Comparison of ENCODE assay signal across 8 mouse cellular contexts in the genomic region with DNA sequence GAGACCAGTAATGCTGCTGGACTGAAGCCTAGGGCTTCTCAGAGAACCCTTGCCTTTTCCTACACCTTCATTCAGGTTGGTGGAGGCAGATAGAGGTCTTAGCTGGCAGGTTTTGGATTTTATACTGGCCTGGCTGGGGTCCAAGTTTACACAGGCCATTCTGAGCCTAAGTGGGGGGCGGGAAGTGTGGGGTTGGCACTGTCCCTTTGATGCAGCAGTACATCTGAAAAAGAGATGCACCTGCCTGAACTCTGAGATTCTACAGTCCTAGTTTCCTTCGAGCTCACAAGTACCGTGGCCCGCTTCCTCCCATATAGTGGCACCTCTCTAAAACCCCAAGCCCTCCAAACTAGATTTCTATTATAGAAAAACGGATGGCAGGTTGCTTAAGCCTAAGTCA. TPM values are rescaled to one million over a fixed set of nuclear protein-coding genes. Genes with fewer than 3 reads are reported as not detected.
A peak's percentile ranks its signal among the peaks of the same experiment; 100 is the strongest.
DNase-seq lines count a peak whose midpoint lies in the region; ATAC-seq and TF ChIP-seq lines count a peak whose summit lies in the region.
"Had no signal": no experiment of that assay in that cellular context is flagged by ENCODE, and none has a peak within 500 bp of the region (broad histone marks: within the 10 kb centered on the region; RNA-seq: fewer than 3 reads in every experiment).

No protein-coding gene starts in this region.

- ATAC-seq in limb, embryonic 13.5 days (ENCODE audit: low FRiP score, low read depth) = no peak
- ATAC-seq in forebrain, embryonic 11.5 days (replicated peaks; ENCODE audit: low FRiP score) = no peak
- ATAC-seq in limb, embryonic 14.5 days (ENCODE audit: low FRiP score, low read depth) = no peak
- ATAC-seq in stomach, embryonic 16.5 days (ENCODE audit: insufficient read depth, low FRiP score) = no peak
- ATAC-seq: inflammation-experienced regulatory T-cells, adult 6 months had no signal

- no peak for DNase-seq in limb, embryonic 10.5 days (ENCODE audit: low spot score)
- DNase-seq in forebrain, embryonic 11.5 days (ENCODE audit: low spot score) = no peak
- DNase-seq in limb, embryonic 14.5 days (ENCODE audit: low spot score) = no peak
- no peak for DNase-seq in urinary bladder, postnatal 14 days (ENCODE audit: low spot score)
- no peak for DNase-seq in adipocyte (ENCODE audit: low spot score)

- H3K36me3 ChIP-seq in limb, embryonic 13.5 days = no peaks in the 10 kb centered on the region
- H3K36me3 ChIP-seq in limb, embryonic 10.5 days = no peaks in the 10 kb centered on the region
- no peaks in the 10 kb centered on the region for H3K36me3 ChIP-seq in forebrain, embryonic 11.5 days (ENCODE audit: control insufficient read depth, insufficient read depth, low read length)
- no peaks in the 10 kb centered on the region for H3K36me3 ChIP-seq in limb, embryonic 14.5 days (ENCODE audit: control insufficient read depth, insufficient read depth, low read length)
- H3K36me3 ChIP-seq in stomach, embryonic 16.5 days (ENCODE audit: control insufficient read depth, insufficient read depth, low read length) = no peaks in the 10 kb centered on the region

- no peak overlapping the region for H3K27ac ChIP-seq in limb, embryonic 13.5 days
- H3K27ac ChIP-seq in limb, embryonic 10.5 days = no peak overlapping the region
- no peak overlapping the region for H3K27ac ChIP-seq in forebrain, embryonic 11.5 days (ENCODE audit: low read depth, low read length)
- no peak overlapping the region for H3K27ac ChIP-seq in limb, embryonic 14.5 days (replicated peaks; ENCODE audit: low read depth, low read length)
- no peak overlapping the region for H3K27ac ChIP-seq in stomach, embryonic 16.5 days (ENCODE audit: low read length)

- H3K9me3 ChIP-seq in limb, embryonic 13.5 days = no peaks in the 10 kb centered on the region
- no peaks in the 10 kb centered on the region for H3K9me3 ChIP-seq in limb, embryonic 10.5 days (replicated peaks)
- H3K9me3 ChIP-seq in forebrain, embryonic 11.5 days (ENCODE audit: control insufficient read depth, low read length) = no peaks in the 10 kb centered on the region
- H3K9me3 ChIP-seq in limb, embryonic 14.5 days (ENCODE audit: control insufficient read depth, low read length) = no peaks in the 10 kb centered on the region
- H3K9me3 ChIP-seq in stomach, embryonic 16.5 days (replicated peaks; ENCODE audit: control insufficient read depth, low read length) = no peaks in the 10 kb centered on the region

- peaks cover 44% of the 10 kb centered on the region for H3K4me1 ChIP-seq in limb, embryonic 13.5 days
- peaks cover 56% of the 10 kb centered on the region for H3K4me1 ChIP-seq in limb, embryonic 10.5 days
- peaks cover 26% of the 10 kb centered on the region for H3K4me1 ChIP-seq in forebrain, embryonic 11.5 days (replicated peaks; ENCODE audit: control insufficient read depth, insufficient read depth, low read length)
- H3K4me1 ChIP-seq in limb, embryonic 14.5 days (ENCODE audit: control insufficient read depth, insufficient read depth, low read length) = peaks cover 26% of the 10 kb centered on the region
- peaks cover 33% of the 10 kb centered on the region for H3K4me1 ChIP-seq in stomach, embryonic 16.5 days (ENCODE audit: control insufficient read depth, insufficient read depth, low read length)

- H3K4me3 ChIP-seq in limb, embryonic 13.5 days = no peak overlapping the region
- no peak overlapping the region for H3K4me3 ChIP-seq in limb, embryonic 10.5 days
- H3K4me3 ChIP-seq in forebrain, embryonic 11.5 days (ENCODE audit: low read depth, low read length) = no peak overlapping the region
- H3K4me3 ChIP-seq in limb, embryonic 14.5 days (replicated peaks; ENCODE audit: low read length) = peak overlapping the region; percentile 64; the same call in 1 of the 2 replicates
- H3K4me3 ChIP-seq in stomach, embryonic 16.5 days (replicated peaks; ENCODE audit: low read length) = peak overlapping the region; percentile 76

- peaks cover 28% of the 10 kb centered on the region for H3K27me3 ChIP-seq in limb, embryonic 13.5 days
- peaks cover 30% of the 10 kb centered on the region for H3K27me3 ChIP-seq in limb, embryonic 10.5 days (ENCODE audit: low read depth, poor library complexity, severe bottlenecking)
- H3K27me3 ChIP-seq in forebrain, embryonic 11.5 days (ENCODE audit: control insufficient read depth, insufficient read depth, low read length) = peaks cover 21% of the 10 kb centered on the region
- peaks cover 16% of the 10 kb centered on the region for H3K27me3 ChIP-seq in limb, embryonic 14.5 days (ENCODE audit: control insufficient read depth, insufficient read depth, low read length)
- H3K27me3 ChIP-seq in stomach, embryonic 16.5 days (ENCODE audit: control insufficient read depth, insufficient read depth, low read length) = peaks cover 17% of the 10 kb centered on the region

- H3K9ac ChIP-seq in limb, embryonic 13.5 days = no peak overlapping the region
- H3K9ac ChIP-seq in forebrain, embryonic 11.5 days (ENCODE audit: low read length) = peak overlapping the region; percentile 5; the same call in 1 of the 2 replicates
- no peak overlapping the region for H3K9ac ChIP-seq in limb, embryonic 14.5 days (ENCODE audit: low read depth, low read length, severe bottlenecking)
- peak overlapping the region; percentile 76 for H3K9ac ChIP-seq in stomach, embryonic 16.5 days (ENCODE audit: low read length)

- no peak for TF ChIP-seq POLR2A in limb, embryonic 14.5 days (IDR thresholded peaks at IDR 0.05; ENCODE audit: borderline replicate concordance, extremely low read depth, insufficient read depth, insufficient read length)

- 35% methylated on average over 5 of the region's 5 CpGs for WGBS in limb, embryonic 13.5 days
- 37% methylated on average over 5 of the region's 5 CpGs for WGBS in limb, embryonic 10.5 days
- 32% methylated on average over 5 of the region's 5 CpGs for WGBS in forebrain, embryonic 11.5 days
- 37% methylated on average over 5 of the region's 5 CpGs for WGBS in limb, embryonic 14.5 days
- 51% methylated on average over 5 of the region's 5 CpGs for WGBS in stomach, embryonic 16.5 days

- 0 out of 2 replicates have a peak overlapping the region, but pooled peaks have one; percentile 99 for H3K4me2 ChIP-seq in limb, embryonic 13.5 days (replicated peaks)
- H3K4me2 ChIP-seq in forebrain, embryonic 11.5 days (ENCODE audit: low read depth, low read length, severe bottlenecking) = peak overlapping the region; percentile 96
- no peak overlapping the region for H3K4me2 ChIP-seq in limb, embryonic 14.5 days (replicated peaks; ENCODE audit: low read depth, low read length, severe bottlenecking)
- peak overlapping the region; percentile 92 for H3K4me2 ChIP-seq in stomach, embryonic 16.5 days (ENCODE audit: low read depth, low read length)

RNA-seq across cellular contexts. Expression of a gene that starts 1.4 kb away (rescaled TPM):
- polyA plus RNA-seq in limb, embryonic 13.5 days (2015; fragmentation: Nextera tagmentation; extraction: Ambion mirVana) = 49.9 and 51.7 TPM in 2 replicates
- 56.7 and 66.9 TPM in 2 replicates for polyA plus RNA-seq in limb, embryonic 10.5 days (2016; fragmentation: Nextera tagmentation; extraction: Ambion mirVana)
- polyA plus RNA-seq in forebrain, embryonic 11.5 days (2014; fragmentation: Nextera tagmentation; extraction: Ambion mirVana) = 38.3 and 40.0 TPM in 2 replicates
- 42.1 and 53.1 TPM in 2 replicates for polyA plus RNA-seq in limb, embryonic 14.5 days (2012; rRNA removed)
- polyA plus RNA-seq in limb, embryonic 14.5 days (2014; fragmentation: Nextera tagmentation; extraction: Ambion mirVana) = 46.6 and 49.2 TPM in 2 replicates
- 43.4 and 43.7 TPM in 2 replicates for polyA plus RNA-seq in stomach, embryonic 16.5 days (2015; fragmentation: Nextera tagmentation; extraction: Ambion mirVana)

RNA-seq across cellular contexts. Expression of a gene that starts 35.4 kb away (rescaled TPM):
- 0.90 and 1.3 TPM in 2 replicates for polyA plus RNA-seq in limb, embryonic 13.5 days (2015; fragmentation: Nextera tagmentation; extraction: Ambion mirVana)
- polyA plus RNA-seq in limb, embryonic 10.5 days (2016; fragmentation: Nextera tagmentation; extraction: Ambion mirVana) = 2.0 and 3.7 TPM in 2 replicates
- 0.67 and 0.95 TPM in 2 replicates for polyA plus RNA-seq in forebrain, embryonic 11.5 days (2014; fragmentation: Nextera tagmentation; extraction: Ambion mirVana)
- 1.2 and 1.8 TPM in 2 replicates for polyA plus RNA-seq in limb, embryonic 14.5 days (2012; rRNA removed)
- 0.92 and 1.1 TPM in 2 replicates for polyA plus RNA-seq in limb, embryonic 14.5 days (2014; fragmentation: Nextera tagmentation; extraction: Ambion mirVana)
- polyA plus RNA-seq in stomach, embryonic 16.5 days (2015; fragmentation: Nextera tagmentation; extraction: Ambion mirVana) = 0.30 and 0.31 TPM in 2 replicates
- polyA plus RNA-seq: inflammation-experienced regulatory T-cells, adult 6 months had no signal

RNA-seq across cellular contexts. Expression of a gene that starts 50.0 kb away (rescaled TPM):
- 46.6 and 52.3 TPM in 2 replicates for polyA plus RNA-seq in limb, embryonic 13.5 days (2015; fragmentation: Nextera tagmentation; extraction: Ambion mirVana)
- 51.1 and 52.9 TPM in 2 replicates for polyA plus RNA-seq in limb, embryonic 10.5 days (2016; fragmentation: Nextera tagmentation; extraction: Ambion mirVana)
- 73.3 and 74.8 TPM in 2 replicates for polyA plus RNA-seq in forebrain, embryonic 11.5 days (2014; fragmentation: Nextera tagmentation; extraction: Ambion mirVana)
- polyA plus RNA-seq in limb, embryonic 14.5 days (2012; rRNA removed) = 45.9 and 59.8 TPM in 2 replicates
- 35.7 and 47.7 TPM in 2 replicates for polyA plus RNA-seq in limb, embryonic 14.5 days (2014; fragmentation: Nextera tagmentation; extraction: Ambion mirVana)
- 28.3 and 29.4 TPM in 2 replicates for polyA plus RNA-seq in stomach, embryonic 16.5 days (2015; fragmentation: Nextera tagmentation; extraction: Ambion mirVana)

RNA-seq across cellular contexts. Expression of a gene that starts 57.5 kb away (rescaled TPM):
- 51.8 and 53.3 TPM in 2 replicates for polyA plus RNA-seq in limb, embryonic 13.5 days (2015; fragmentation: Nextera tagmentation; extraction: Ambion mirVana)
- polyA plus RNA-seq in limb, embryonic 10.5 days (2016; fragmentation: Nextera tagmentation; extraction: Ambion mirVana) = 42.7 and 45.2 TPM in 2 replicates
- polyA plus RNA-seq in forebrain, embryonic 11.5 days (2014; fragmentation: Nextera tagmentation; extraction: Ambion mirVana) = 27.3 and 29.2 TPM in 2 replicates
- polyA plus RNA-seq in limb, embryonic 14.5 days (2012; rRNA removed) = 39.7 and 48.1 TPM in 2 replicates
- 48.1 and 53.7 TPM in 2 replicates for polyA plus RNA-seq in limb, embryonic 14.5 days (2014; fragmentation: Nextera tagmentation; extraction: Ambion mirVana)
- 32.6 and 34.2 TPM in 2 replicates for polyA plus RNA-seq in stomach, embryonic 16.5 days (2015; fragmentation: Nextera tagmentation; extraction: Ambion mirVana)

Comparison
In these comparisons a context has a peak if more than half of its experiments do, and no peak if none do; other contexts are left out.
1. H3K4me3 ChIP-seq: peak in limb, embryonic 14.5 days (single experiment) and stomach, embryonic 16.5 days (single experiment); none in limb, embryonic 13.5 days (single experiment), limb, embryonic 10.5 days (single experiment) and forebrain, embryonic 11.5 days (single experiment).
2. H3K9ac ChIP-seq: peak in forebrain, embryonic 11.5 days (single experiment) and stomach, embryonic 16.5 days (single experiment); none in limb, embryonic 13.5 days (single experiment) and limb, embryonic 14.5 days (single experiment).